Mouse (Mus musculus) heart, adult 2 months (tissue): ENCODE data around the gene Tm4sf4.

Experiments used
- CTCF ChIP-seq: fragments of 200-600 bp; IDR thresholded peaks from 2 replicates; pipeline ENCODE4 v1.8.1; 2022; ENCODE audit warnings: antibody characterized with exemption, mild to moderate bottlenecking, moderate library complexity
- EP300 ChIP-seq: fragments of 200-500 bp; IDR thresholded peaks from 2 replicates; pipeline ENCODE4 v1.6.1; 2011; ENCODE audit warnings: low read depth, low read length, control low read depth; ENCODE audit not compliant: insufficient read depth
- POLR2A ChIP-seq: fragments of 200-500 bp; IDR thresholded peaks from 2 replicates; pipeline ENCODE4 v1.6.1; 2011; ENCODE audit warnings: mild to moderate bottlenecking, low read depth, low read length, control low read depth; ENCODE audit not compliant: insufficient read depth

- TF ChIP-seq CTCF (no peak), EP300 (no peak), POLR2A (no peak)
Measured at GRCm38 (mm10) chr3:57411535-57411934, 13.6 kb upstream of the Tm4sf4 start.
